Mouse (Mus musculus) urinary bladder, postnatal 4 days (tissue): ENCODE data around the gene Atxn1.

Experiments
- DNase-seq, 2 experiments: peaks; one replicate each; pipeline ENCODE4 v3.0.0; 2021 to 2022; ENCODE audit warnings: low spot score in 2 of 2

Atxn1 gene

DNA sequence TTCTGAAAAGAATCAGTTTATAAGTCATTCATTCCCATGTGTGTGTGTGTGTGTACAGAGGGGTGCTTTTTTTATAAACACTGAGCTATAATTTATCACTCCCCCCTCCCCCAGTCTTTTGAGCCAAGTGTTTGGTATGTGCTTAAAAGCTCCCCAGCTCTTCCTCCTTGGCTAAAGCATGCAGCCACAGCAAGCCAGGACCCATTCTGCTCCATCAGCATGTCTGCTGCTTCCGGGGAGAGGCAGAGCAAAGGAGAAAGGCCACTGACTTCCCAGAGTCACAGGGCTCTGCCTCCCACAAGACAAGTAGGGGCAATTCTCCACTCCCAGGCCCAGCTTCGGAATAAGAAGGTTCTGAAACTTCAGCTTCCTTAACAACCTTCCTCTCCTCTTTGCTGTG lies 67.2 kb downstream of the Atxn1 start:
- no peak for DNase-seq

DNA sequence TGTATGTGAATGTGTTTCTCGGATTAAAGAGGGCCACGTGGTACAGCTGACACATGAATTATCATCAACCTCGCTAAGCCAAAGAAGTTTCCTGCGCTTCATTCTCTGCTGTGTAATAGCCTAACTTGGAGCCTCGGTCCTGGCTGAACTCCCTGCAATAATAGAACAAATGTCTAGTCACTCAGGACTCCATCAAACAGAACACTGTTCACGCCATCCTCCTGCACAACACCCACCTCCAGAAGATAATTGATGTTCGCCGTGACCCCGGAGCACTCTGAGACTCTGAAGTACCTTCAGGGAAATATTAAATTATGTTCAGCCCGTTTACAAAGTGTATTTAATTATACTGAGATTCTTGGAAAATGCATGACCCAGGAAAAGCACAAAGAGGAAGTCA lies 70.0 kb downstream of the Atxn1 start:
- no peak for DNase-seq

DNA sequence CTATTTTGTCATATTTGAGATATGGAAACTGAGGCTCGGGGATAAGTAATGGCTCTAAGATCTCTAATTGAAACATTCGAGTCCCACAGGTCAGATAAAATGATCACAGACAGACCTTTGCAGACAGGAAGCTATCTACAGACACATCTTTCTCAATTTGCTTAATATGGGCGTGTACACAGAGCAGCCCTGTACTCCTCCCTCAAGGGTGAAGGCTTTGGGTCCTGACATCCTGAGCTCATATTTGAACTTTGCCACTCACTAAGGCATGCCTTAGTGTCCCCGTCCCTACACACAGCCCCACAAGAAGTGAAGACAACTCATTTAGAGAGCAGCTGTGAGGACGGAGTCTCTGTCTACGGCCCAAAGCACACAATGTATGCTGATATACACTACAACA lies 70.6 kb downstream of the Atxn1 start:
- no peak for DNase-seq

DNA sequence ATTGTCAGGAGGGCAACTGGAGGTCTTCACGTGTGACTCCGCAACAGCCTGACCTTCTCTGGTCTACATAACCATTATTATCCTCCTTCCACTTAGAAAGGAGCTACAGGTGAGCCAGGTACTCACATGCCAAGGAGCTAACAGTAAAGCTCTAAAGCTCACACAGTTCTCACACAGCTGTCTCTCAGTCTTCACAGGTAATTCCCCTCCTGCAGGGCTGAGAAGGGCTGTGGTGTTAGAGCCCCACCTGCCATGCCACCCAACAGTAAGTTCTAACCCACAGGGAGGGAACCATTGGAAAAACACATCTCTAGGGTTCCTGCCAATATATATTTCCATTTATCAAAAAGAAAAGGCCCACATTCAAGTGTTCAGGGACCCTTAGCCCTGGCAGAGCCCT lies 73.7 kb downstream of the Atxn1 start:
- DNase-seq, result no peak

DNA sequence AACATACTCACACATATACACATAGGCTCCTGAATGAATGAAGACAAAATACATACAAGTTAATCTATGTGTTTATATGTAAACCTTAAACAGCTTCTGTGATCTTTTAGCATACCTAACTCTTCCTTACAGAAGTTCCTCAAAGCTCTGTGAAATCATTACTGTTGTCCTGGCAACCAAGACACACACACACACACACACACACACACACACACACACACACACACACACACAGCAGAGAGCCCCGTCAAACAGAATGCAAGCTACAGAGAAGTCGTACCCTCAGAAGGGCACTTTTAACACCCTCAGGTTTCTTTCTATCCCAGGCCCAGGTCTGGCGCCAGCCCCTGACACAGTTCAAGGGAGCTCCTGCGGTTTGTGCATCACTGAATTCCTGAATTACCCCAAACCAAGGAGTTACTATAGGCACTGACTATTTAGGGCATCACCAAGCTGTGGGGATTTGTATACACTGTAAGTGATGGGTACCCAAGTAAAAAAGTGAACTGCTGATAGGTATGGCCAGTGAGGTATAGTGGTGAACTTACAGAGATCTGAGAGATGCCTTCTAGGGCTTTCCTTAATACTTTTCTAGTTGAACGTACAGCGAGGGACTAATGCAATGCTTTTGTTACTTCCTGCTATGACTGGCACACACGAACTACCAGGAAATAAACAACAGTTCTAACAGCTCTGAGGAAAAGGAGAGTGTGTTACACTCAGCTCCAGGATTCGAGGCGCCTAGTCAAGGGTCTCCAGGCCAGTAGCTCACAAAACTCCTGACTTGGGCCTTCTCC lies 75.7 kb downstream of the Atxn1 start:
- DNase-seq, result no peak

DNA sequence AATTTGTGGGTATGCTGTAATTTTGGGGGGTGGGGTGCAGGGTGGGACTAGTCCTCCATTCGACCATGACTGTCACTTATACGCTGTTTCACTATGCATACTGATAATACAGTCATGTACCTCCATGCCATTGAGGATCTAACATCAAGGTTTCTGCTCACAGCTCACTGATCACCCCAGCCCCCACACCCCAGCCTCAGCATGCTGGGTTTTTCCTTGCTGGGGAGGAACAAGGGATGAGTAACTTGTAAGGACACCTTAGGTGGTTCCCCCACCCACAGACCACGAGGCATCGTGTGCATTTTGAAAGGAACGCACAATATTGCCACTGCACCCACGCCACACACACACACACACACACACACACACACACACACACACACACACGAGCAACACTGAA lies 79.9 kb downstream of the Atxn1 start:
- no peak for DNase-seq

DNA sequence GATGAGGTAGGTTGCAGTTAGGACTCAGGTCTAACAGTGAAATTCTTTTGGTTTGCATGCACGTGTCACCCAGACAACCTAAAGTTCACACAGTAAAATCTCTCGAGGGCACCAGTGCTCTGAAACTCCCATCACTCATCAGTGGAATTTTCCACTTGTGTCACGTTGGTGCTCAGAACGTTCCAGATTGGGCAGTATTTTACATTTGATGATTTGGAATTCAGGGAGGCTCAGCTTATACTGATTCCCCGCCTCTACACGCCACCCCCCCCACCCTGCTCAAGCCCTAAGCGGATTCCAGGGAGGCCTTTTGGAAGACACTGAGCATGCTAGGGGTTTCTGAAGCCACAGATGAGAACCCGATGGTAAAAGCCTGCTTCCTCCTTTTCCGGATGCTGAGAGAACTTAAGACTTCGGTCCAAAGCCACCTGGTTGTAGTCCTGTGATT lies 81.0 kb downstream of the Atxn1 start:
- no peak for DNase-seq

DNA sequence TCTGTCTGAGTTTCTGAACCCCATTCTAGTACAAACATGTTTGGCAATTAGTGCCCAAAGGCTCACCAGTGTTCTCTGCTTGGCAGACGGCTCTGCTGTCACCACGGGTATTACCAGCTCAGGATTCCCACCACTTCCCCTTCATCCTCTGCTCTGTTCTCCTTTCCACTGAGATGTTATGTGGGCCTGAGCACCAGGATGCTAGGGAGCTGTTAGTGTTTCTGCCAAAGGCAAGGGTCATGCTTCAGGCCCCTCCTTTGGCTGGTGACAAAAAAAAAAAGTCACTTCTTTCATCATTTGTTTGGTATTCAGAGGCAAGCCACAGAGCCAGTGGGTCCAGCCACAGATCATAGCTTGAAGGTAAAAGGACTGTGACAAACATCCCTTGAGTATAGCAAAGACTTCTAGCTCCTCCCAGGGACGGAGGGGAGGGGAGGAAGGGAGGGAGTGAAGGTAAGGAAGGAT lies 81.8 kb downstream of the Atxn1 start:
- no peak for DNase-seq

DNA sequence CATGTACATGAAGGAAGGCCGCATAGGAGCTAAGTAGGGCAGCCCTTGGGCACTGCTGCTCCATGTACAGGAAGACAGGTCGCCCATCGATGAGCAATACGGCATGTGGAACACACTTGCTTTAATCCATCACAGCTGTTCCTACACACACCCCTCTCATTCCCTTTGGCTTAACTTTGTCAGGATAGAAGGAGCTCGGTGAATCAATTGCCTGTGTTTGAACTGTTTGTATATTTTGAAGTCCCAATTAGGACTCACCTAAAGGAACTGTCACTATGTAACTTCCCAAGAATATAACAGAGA lies 84.3 kb downstream of the Atxn1 start:
- no peak for DNase-seq

DNA sequence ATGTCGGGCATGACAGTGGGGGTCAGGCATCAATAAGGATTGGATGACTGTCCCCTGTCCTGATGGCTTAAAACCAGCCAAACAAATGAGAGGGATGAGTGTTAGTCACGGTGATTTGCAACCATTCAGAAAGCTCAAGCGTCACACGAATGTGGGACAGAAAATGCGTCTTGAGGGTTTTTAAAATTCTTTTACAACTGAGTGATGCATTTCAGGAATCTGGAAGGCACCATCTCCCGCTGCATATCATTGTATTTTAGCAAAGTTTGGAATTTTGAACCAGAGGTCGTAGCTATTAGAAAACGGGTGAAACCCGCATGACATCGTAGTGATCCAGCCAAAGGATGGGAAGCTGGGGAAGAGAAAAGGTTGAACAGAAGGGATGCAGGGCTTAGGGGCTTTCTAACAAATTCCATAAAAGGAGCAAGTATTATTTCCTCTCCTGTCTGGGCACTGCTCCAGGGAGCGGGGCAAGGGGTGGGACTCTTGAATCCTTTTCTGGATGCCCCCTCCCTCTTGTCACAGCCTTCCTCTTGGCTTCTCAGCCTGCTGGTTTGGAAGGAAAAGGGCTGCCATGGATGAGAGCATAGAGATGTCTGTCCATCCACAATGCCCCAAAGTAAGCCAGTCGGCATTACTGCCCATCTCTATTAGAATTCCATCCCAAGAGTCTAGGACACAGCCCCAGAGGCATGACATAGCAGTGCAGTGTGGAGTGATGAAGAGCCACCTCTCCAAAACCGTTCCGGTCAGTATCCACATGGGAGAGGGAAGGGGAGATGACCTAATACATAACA lies 84.9 kb downstream of the Atxn1 start:
- DNase-seq, result no peak

DNA sequence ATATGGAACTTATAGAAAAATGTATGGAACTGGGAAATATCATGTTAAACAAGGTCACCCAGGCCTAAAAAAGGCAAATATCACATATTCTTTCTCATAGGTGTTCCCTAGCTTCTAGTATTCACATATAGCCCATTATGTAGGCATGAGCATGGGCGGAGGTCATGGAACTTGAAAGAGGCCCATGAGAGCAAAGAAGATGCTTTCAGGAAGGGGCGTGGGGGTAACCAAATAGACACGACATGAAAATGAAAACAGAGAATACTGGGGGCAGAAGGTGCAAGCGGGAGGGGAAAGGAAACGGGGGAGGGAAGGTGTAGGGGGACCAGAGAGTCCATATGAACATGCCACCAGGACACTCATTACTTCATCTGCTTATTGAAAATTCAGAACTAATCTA lies 87.9 kb downstream of the Atxn1 start:
- DNase-seq, result no peak

DNA sequence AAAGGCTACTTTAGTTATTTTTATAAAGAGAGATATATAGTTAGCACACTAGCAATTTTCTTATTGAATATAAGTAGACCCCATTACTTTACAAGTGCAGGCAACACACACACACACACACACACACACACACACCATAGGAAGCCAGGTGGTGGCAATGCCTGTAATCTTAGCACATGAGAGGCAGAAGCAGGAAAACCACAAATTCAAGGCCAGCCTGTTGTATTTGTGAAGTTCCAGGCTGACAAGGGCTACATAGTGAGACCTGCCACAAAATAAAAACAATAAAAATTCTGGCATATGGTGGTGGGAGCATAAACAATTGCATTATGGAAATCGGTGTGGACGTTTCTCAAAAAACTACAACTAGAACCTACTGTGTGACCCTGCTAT lies 88.4 kb downstream of the Atxn1 start:
- DNase-seq, result no peak

DNA sequence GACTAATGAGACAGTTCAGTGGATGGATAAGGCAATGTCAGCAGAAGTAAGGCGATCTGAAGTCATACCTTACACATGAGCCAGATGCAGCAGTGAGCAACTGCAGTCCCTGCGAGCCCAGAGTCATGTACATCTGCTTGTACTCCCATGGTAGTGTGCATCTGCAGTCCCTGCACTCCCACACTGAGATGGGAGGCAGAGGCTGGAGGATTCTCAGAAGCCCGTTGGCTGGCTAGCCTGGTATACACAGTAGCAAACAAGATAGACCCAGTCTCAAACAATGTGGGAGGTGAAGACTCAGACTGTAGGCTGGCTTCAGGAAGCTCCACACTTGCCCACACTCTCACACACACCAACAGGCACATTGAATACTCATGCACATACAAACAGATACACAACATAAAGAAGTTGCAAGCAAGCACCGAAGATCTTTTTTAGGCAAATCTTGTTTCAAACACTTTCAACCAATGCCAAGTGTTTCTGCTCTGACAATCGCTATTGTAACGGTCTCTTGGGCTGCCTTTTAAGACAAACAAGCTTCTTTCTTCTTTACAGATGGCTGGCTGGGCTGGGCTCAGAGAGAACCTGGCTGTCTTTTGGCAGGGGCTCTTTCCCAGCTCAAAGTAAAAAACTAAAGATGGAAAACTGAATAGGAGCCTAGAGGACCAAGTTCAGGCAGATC lies 89.0 kb downstream of the Atxn1 start:
- no peak for DNase-seq

DNA sequence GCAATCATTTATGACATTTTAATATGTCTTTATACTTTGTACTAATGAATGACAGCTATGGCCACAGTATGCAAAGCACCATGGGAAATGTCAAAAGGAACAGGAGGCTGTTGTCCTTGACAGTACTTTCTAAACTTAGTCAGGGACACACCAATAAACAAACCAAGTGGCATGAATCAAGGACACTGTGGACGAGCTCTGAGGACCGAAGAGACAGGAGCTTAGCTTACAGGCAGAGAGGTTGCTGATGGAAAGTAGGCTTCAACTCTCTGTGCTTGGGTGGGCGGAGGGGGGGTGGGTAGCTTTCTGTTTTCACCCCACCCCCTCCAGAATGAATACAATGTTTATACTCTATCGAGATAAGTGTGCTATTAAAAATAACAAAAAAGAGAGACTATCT lies 90.6 kb downstream of the Atxn1 start:
- DNase-seq, result no peak

DNA sequence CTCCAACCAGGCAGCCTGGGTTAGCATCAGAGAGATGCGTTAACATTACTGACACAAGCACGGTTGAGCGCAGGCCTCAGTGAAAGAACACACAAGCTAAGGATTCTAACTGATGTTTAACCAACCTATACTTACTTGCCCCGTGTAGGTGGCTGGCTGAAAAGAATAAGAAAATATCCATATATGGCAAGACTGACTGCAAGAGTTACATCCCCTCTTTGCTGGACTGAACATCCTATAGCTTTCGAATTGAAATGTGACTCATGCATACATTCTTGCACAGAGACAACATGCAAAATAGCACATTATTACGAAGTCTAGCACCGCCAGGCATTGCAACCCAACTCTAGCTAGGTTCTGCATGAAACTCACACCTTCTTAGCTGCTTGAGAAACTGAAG lies 91.8 kb downstream of the Atxn1 start:
- no peak for DNase-seq

DNA sequence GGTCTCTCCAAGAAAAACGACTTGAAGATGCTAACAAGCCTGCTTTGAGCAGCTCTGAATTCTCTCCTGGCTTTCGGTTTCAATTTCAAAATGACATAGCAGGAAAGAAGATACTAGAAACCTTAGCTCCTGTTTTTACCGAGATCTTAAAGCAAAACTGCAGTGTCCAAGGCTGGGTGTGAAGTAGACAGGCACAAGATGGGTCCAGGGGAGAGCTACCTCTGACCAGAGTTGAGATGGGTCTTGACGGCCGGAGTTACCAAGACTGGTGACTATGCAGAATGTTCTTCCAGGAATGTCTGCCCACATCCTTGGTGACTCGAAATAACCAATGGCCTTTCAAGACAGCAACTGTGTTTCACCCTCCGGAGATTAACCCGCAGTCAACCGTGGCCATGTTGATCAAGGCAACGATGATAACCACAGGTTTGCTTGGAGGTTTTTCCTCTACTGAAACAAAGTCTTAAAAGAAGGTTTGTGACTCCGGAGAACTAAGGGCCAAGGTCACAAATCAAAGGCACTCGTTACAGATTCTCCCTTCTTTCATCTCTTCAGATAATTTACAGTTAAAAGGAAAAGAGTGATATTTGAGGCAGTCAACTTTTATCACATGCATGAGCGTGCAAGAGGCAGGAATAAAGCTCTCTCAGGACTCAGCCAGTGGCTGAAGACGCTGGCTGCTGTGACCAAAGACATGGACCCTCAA lies 92.6 kb downstream of the Atxn1 start:
- DNase-seq, result no peak

DNA sequence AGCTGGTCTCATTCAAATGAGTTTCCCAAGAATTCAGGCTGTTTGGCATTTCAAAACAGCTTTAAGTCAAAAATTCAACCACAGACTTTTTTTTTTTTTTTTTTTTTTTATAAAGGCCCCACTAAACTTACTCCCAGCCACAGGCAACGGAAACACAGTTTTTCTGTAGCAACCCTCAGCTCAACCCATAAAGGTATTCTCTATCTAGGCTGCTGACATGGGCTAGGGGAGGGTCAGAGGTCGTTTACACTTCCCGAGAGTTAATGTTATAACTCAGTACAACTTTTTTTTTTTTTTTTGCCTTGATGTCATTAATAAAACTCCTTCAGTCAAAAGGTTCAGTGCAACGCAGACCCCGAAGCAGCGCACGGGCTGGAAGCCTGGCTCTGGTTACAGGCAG lies 93.3 kb downstream of the Atxn1 start:
- no peak for DNase-seq

DNA sequence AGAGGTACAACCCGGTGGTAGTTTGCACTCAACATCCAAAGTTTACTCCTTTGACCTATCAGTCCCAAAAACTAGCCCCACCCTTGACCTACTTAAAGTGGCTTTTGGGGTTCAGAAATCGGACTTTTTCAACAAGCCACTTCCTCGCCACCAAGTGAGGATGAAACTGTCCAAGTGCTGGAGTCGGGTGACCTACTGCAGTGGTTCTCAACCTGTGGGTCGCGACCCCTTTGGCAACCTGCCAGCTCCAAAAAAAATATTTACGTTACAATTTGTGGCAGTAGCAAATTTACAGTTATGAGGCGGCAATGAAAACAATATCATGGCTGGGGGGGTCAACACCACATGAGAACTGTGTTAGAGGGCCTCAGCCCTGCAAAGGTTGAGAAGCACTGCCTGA lies 95.9 kb downstream of the Atxn1 start:
- DNase-seq, result no peak

DNA sequence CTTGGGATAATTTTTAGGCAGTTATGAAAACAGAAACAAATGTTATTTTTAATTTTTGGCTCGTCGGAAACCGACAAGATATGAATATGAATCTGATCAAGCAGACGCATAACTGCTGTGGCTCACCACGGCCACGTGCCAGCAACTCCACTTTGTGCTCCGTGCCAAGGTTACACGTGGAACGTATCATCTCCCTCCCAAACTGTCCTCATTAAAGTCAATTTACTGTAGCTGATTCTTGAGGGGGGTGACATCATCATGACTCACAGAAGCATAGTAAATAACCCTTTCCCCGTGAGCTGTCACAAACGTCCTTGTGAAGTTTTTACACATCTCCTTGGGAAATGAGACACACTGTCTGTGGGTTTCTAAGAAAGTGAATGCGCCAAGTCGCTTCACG lies 97.5 kb downstream of the Atxn1 start:
- DNase-seq, result peak; percentile 58 to 73

DNA sequence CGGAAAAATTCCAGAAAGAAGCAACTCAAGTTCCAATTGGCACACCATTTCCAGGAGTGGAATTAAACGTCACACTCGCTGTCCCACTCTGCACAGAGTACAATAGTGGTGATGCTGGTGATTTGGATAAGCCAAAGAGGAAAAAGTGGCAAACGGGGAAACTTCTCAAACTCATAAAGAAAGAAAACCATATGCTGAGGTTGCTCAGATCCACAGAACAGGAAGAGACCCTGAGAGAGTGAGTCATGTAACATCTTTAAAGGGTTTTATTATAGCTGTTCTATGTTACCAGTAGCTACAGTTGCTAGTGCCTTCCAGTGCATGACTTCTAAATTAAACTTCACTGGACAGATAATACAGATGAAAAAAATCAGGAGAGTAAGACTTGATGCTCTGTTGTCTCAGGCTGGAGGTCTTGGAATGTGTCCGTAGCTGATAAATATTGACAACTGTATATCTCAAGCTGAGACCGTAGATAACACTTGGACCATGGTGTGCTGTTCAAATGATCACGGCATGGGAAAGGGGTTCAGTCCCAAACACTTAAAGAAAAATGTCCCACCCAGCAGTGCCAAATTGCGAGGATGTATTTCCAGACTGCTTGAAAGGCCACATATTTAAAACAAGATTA lies 98.1 kb downstream of the Atxn1 start:
- no peak for DNase-seq

DNA sequence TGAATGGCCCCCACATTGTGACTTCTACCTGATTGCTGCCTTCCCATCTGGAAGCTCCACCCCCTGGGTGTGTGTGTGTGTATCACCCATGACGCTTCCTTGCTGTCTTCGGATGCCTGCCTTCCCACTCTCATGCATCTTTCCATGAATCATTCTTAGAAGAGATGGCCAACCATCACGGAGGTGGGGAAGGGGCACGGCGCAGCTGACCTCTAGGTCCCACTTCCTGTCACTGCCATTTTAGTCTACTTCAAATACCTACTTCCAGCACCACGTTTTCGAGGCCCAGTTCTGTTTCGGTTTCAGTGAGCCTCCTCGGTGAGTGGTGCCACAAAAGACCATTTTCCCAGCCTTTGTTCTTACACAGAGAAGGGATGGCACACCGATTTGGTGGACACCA lies 99.2 kb downstream of the Atxn1 start:
- no peak for DNase-seq

DNA sequence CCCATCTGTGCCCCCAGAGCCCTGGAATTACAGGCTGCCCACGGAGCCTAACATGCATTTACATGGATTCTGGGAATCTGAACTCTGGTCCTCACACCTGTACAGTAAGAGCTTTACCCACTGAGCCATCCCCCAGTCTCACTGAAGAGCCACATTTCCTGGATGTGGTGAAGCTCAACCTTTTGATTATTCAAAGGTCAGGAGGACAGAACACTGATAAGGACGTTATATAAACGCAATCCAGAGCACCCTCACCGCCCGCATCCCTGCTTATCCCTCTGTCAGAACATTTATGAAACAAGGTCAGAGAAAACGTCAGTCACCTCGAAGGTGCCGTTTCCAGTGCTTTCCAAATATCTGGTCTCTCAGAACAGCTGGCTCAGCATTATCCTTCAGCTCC lies 101.0 kb downstream of the Atxn1 start:
- no peak for DNase-seq
